Mouse (Mus musculus): ENCODE results near the gene Commd1. TPM values are rescaled to one million over a fixed set of nuclear protein-coding genes. Genes with fewer than 3 reads are reported as not detected.
A peak's percentile ranks its signal among the peaks of the same experiment; 100 is the strongest.

Gene Commd1
- polyA plus RNA-seq, 1 experiment: not detected

- Histone ChIP-seq H3K4me1 (ENCODE audit: control insufficient read depth, insufficient read depth, low read length) (peaks cover 22% of the 10 kb centered on the region), H3K4me3 (ENCODE audit: insufficient read depth, low read depth, low read length) (no peak overlapping the region), H3K27ac (ENCODE audit: insufficient read depth, low read depth, low read length) (0 out of 2 replicates have a peak overlapping the region, but pooled peaks have one; percentile 10)
- WGBS: 53% methylated on average over 8 of the region's 8 CpGs
- TF ChIP-seq CTCF (IDR thresholded peaks at IDR 0.05; ENCODE audit: insufficient read depth, low read depth, low read length) (no peak), POLR2A (IDR thresholded peaks at IDR 0.05; ENCODE audit: insufficient read depth, low read depth, low read length) (no peak)
These were observed 117.7 kb downstream of the Commd1 start for GRCm38 (mm10) chr11:22864305-22865060.

- H3K4me3 ChIP-seq (ENCODE audit: insufficient read depth, low read depth, low read length): no peak overlapping the region
- 58% methylated on average over 4 of the region's 4 CpGs for WGBS
- TF ChIP-seq POLR2A (IDR thresholded peaks at IDR 0.05; ENCODE audit: insufficient read depth, low read depth, low read length) (no peak), CTCF (IDR thresholded peaks at IDR 0.05; ENCODE audit: insufficient read depth, low read depth, low read length) (no peak)
These were observed 118.6 kb downstream of the Commd1 start for GRCm38 (mm10) chr11:22863581-22863980.

GRCm38 (mm10) chr11:22861315-22861714 is 120.9 kb downstream of the Commd1 start:
- no peak for TF ChIP-seq POLR2A (IDR thresholded peaks at IDR 0.05; ENCODE audit: insufficient read depth, low read depth, low read length)
- no peak for TF ChIP-seq CTCF (IDR thresholded peaks at IDR 0.05; ENCODE audit: insufficient read depth, low read depth, low read length)
- 76% methylated on average over 4 of the region's 4 CpGs for WGBS

More at GRCm38 (mm10) chr11:22863581-22863980, 118.6 kb downstream of the Commd1 start:
- H3K27ac ChIP-seq (ENCODE audit: insufficient read depth, low read depth, low read length): 0 out of 2 replicates have a peak overlapping the region, but pooled peaks have one; percentile 20
- peaks cover 26% of the 10 kb centered on the region for H3K4me1 ChIP-seq (ENCODE audit: control insufficient read depth, insufficient read depth, low read length)

GRCm38 (mm10) chr11:22860335-22861227 is 121.6 kb downstream of the Commd1 start, which contains the start of gene B3gnt2:
B3gnt2 (minus strand) TSS chr11:22860961.
- WGBS: 19% methylated on average over 41 of the region's 41 CpGs
- H3K4me1 ChIP-seq (ENCODE audit: control insufficient read depth, insufficient read depth, low read length): peaks cover 29% of the 10 kb centered on the region
- TF ChIP-seq POLR2A (IDR thresholded peaks at IDR 0.05; ENCODE audit: insufficient read depth, low read depth, low read length) (no peak), CTCF (IDR thresholded peaks at IDR 0.05; ENCODE audit: insufficient read depth, low read depth, low read length) (no peak)
- H3K4me3 ChIP-seq (ENCODE audit: insufficient read depth, low read depth, low read length): peak within 1 kb of the TSS; percentile 54
- H3K27ac ChIP-seq (ENCODE audit: insufficient read depth, low read depth, low read length): 0 out of 2 replicates have a peak within 1 kb of the TSS, but pooled peaks have one; percentile 2

More at GRCm38 (mm10) chr11:22861315-22861714, 120.9 kb downstream of the Commd1 start:
- Histone ChIP-seq H3K4me3 (ENCODE audit: insufficient read depth, low read depth, low read length) (no peak overlapping the region), H3K27ac (ENCODE audit: insufficient read depth, low read depth, low read length) (no peak overlapping the region), H3K4me1 (ENCODE audit: control insufficient read depth, insufficient read depth, low read length) (peaks cover 29% of the 10 kb centered on the region)

GRCm38 (mm10) chr11:22859633-22860334 is 122.4 kb downstream of the Commd1 start:
- under 1% methylated on average over 55 of the region's 55 CpGs for WGBS
- Histone ChIP-seq H3K4me1 (ENCODE audit: control insufficient read depth, insufficient read depth, low read length) (peaks cover 26% of the 10 kb centered on the region), H3K4me3 (ENCODE audit: insufficient read depth, low read depth, low read length) (peak overlapping the region; percentile 54), H3K27ac (ENCODE audit: insufficient read depth, low read depth, low read length) (0 out of 2 replicates have a peak overlapping the region, but pooled peaks have one; percentile 2)
- TF ChIP-seq POLR2A (IDR thresholded peaks at IDR 0.05; ENCODE audit: insufficient read depth, low read depth, low read length) (no peak), CTCF (IDR thresholded peaks at IDR 0.05; ENCODE audit: insufficient read depth, low read depth, low read length) (no peak)

- H3K4me1 ChIP-seq (ENCODE audit: control insufficient read depth, insufficient read depth, low read length): peaks cover 22% of the 10 kb centered on the region
- no peak overlapping the region for H3K27ac ChIP-seq (ENCODE audit: insufficient read depth, low read depth, low read length)
- TF ChIP-seq CTCF (IDR thresholded peaks at IDR 0.05; ENCODE audit: insufficient read depth, low read depth, low read length): no peak
- no peak; the same call in 1 of the 2 replicates for TF ChIP-seq POLR2A (IDR thresholded peaks at IDR 0.05; ENCODE audit: insufficient read depth, low read depth, low read length)
- H3K4me3 ChIP-seq (ENCODE audit: insufficient read depth, low read depth, low read length): peak overlapping the region; percentile 54
- under 1% methylated on average over 41 of the region's 41 CpGs for WGBS
These were observed 122.9 kb downstream of the Commd1 start for GRCm38 (mm10) chr11:22859301-22859632.

- peak overlapping the region; percentile 54 for H3K4me3 ChIP-seq (ENCODE audit: insufficient read depth, low read depth, low read length)
- 9% methylated on average over 50 of the region's 50 CpGs for WGBS
- H3K27ac ChIP-seq (ENCODE audit: insufficient read depth, low read depth, low read length): no peak overlapping the region
- TF ChIP-seq POLR2A (IDR thresholded peaks at IDR 0.05; ENCODE audit: insufficient read depth, low read depth, low read length) (no peak), CTCF (IDR thresholded peaks at IDR 0.05; ENCODE audit: insufficient read depth, low read depth, low read length) (no peak)
- peaks cover 21% of the 10 kb centered on the region for H3K4me1 ChIP-seq (ENCODE audit: control insufficient read depth, insufficient read depth, low read length)
These were observed 123.5 kb downstream of the Commd1 start for GRCm38 (mm10) chr11:22858441-22859300.

Measured in olfactory bulb, adult 2 months (tissue).